Mouse (Mus musculus) E14TG2a.4 (cell line): ENCODE data around the gene Tmem175.

ENCODE experiments used
- CTCF ChIP-seq: conservative IDR thresholded peaks from 2 replicates; pipeline ENCODE4 v1.5.1; 2014; ENCODE audit warnings: low read length
- NANOG ChIP-seq: IDR thresholded peaks from 2 replicates; pipeline ENCODE4 v1.6.1; 2014; ENCODE audit warnings: borderline replicate concordance, low read length, mixed read lengths

DNA sequence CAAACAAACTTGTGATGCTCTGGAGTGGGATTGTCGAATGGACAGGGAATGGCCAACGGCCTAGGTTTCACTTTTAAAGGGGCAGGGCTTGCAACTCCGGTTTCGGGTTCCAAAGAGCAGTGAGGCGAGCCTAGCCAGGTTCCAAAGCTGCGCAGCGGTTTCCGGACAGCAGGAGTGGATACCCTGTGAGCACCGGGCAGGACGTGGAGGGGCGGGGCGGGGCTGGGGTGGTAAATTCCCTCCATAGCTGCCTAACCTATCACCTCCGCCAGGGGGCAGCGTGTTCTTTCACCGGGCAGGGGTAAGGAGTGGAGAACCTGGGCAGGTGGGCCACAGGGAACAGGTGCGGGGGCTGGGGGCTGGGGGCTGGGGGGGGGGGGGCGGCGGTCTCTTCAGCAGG lies 62.7 kb downstream of the Tmem175 start, which contains the start of gene Fgfrl1:
- TF ChIP-seq CTCF (peak; percentile 30), NANOG (no peak)
